Mouse (Mus musculus) left cerebral cortex, adult 2 months (tissue): ENCODE data around the gene Mov10l1. TPM values are rescaled to one million over a fixed set of nuclear protein-coding genes. Genes with fewer than 3 reads are reported as not detected.

Experiments
- DNase-seq, 2 experiments: peaks; one replicate each; pipeline ENCODE4 v3.0.0; 2021 to 2022; ENCODE audit warnings: low spot score in 2 of 2, mixed read lengths in 1 of 2; ENCODE audit errors: extremely low spot score in 1 of 2
- H3K27ac ChIP-seq: fragments of 200-600 bp; 2 replicates; pipeline ENCODE4 v1.8.1; 2022
- H3K4me3 ChIP-seq: fragments of 200-600 bp; 2 replicates; pipeline ENCODE4 v1.8.1; 2022
- CTCF ChIP-seq: fragments of 200-600 bp; IDR thresholded peaks from 2 replicates; pipeline ENCODE4 v1.8.1; 2022; ENCODE audit warnings: antibody characterized with exemption, mild to moderate bottlenecking, moderate library complexity
- intact Hi-C: fragments of 180-260 bp; cut with DNase I; formaldehyde crosslinking; loops from one replicate; pipeline ENCODE4 v1.15.1; 2025
- total RNA-seq, 2 experiments: library from RNA; stranded (reverse); gene quantifications; 2 replicates each; pipeline ENCODE4 v1.2.3; 2021

The Mov10l1 gene
- total RNA-seq, 2 experiments from 2014 or later, result not detected

- TF ChIP-seq CTCF, result no peak
- DNase-seq, result no peak
- Histone ChIP-seq H3K27ac (no peak overlapping the region), H3K4me3 (0 out of 2 replicates have a peak overlapping the region, but pooled peaks have one; percentile 6)
- intact Hi-C loops, result loop anchor here (5.0 to 10.0 kb wide), 2 partner anchors 144 to 251 kb away; no protein-coding TSS in a partner anchor
Measured at GRCm38 (mm10) chr15:89078208-89078836, 95.6 kb downstream of the Mov10l1 start.

- Histone ChIP-seq H3K27ac (no peak overlapping the region), H3K4me3 (no peak overlapping the region)
- no peak for DNase-seq
- intact Hi-C loops, result no loop called here
- no peak for TF ChIP-seq CTCF
Measured at GRCm38 (mm10) chr15:89083906-89084305, 101.2 kb downstream of the Mov10l1 start.

GRCm38 (mm10) chr15:89084826-89085225 is 102.1 kb downstream of the Mov10l1 start:
- Histone ChIP-seq H3K4me3 (no peak overlapping the region), H3K27ac (no peak overlapping the region)
- no peak for DNase-seq
- intact Hi-C loops, result no loop called here
- TF ChIP-seq CTCF, result no peak

- Histone ChIP-seq H3K4me3 (peak within 1 kb of the TSS; percentile 71), H3K27ac (peak within 1 kb of the TSS; percentile 91)
- intact Hi-C loops, result no loop called here
- DNase-seq, result peak; percentile 89 to 90
- TF ChIP-seq CTCF, result no peak
Measured at GRCm38 (mm10) chr15:89088607-89089247, 106.0 kb downstream of the Mov10l1 start, which contains the start of gene Selenoo. Gene Selenoo (plus strand): TSS chr15:89089084.

GRCm38 (mm10) chr15:89089248-89090051 is 106.7 kb downstream of the Mov10l1 start:
- peak in 1 of 2 experiments; percentile 43 for DNase-seq
- peak overlapping the region; percentile 71 for H3K4me3 ChIP-seq
- peak overlapping the region; percentile 91 for H3K27ac ChIP-seq
- intact Hi-C loops, result no loop called here
- TF ChIP-seq CTCF, result no peak

GRCm38 (mm10) chr15:89090662-89091061 is 108.0 kb downstream of the Mov10l1 start:
- no peak overlapping the region for H3K27ac ChIP-seq
- intact Hi-C loops, result no loop called here
- H3K4me3 ChIP-seq, result no peak overlapping the region
- no peak for TF ChIP-seq CTCF
- DNase-seq, result no peak

GRCm38 (mm10) chr15:89092181-89092580 is 109.5 kb downstream of the Mov10l1 start:
- intact Hi-C loops, result no loop called here
- DNase-seq, result no peak
- TF ChIP-seq CTCF, result no peak
- no peak overlapping the region for H3K4me3 ChIP-seq
- H3K27ac ChIP-seq, result no peak overlapping the region; the same call in 1 of the 2 replicates

GRCm38 (mm10) chr15:89097450-89097849 is 114.7 kb downstream of the Mov10l1 start:
- Histone ChIP-seq H3K4me3 (no peak overlapping the region), H3K27ac (no peak overlapping the region)
- no peak for DNase-seq
- TF ChIP-seq CTCF, result no peak
- intact Hi-C loops, result no loop called here

- no peak for DNase-seq
- intact Hi-C loops, result no loop called here
Measured at GRCm38 (mm10) chr15:89098616-89099015, 115.9 kb downstream of the Mov10l1 start.

GRCm38 (mm10) chr15:89100823-89101222 is 118.1 kb downstream of the Mov10l1 start:
- intact Hi-C loops, result no loop called here
- no peak for TF ChIP-seq CTCF
- H3K27ac ChIP-seq, result no peak overlapping the region

More at GRCm38 (mm10) chr15:89098616-89099015, 115.9 kb downstream of the Mov10l1 start:
- Histone ChIP-seq H3K27ac (no peak overlapping the region), H3K4me3 (no peak overlapping the region)
- no peak for TF ChIP-seq CTCF

GRCm38 (mm10) chr15:89102646-89103045 is 119.9 kb downstream of the Mov10l1 start:
- Histone ChIP-seq H3K27ac (no peak overlapping the region), H3K4me3 (no peak overlapping the region)
- TF ChIP-seq CTCF, result no peak
- DNase-seq, result no peak
- intact Hi-C loops, result no loop called here

More at GRCm38 (mm10) chr15:89100823-89101222, 118.1 kb downstream of the Mov10l1 start:
- DNase-seq, result no peak
- H3K4me3 ChIP-seq, result no peak overlapping the region

GRCm38 (mm10) chr15:89103921-89104320 is 121.2 kb downstream of the Mov10l1 start:
- H3K4me3 ChIP-seq, result no peak overlapping the region
- no peak; the same call in 1 of the 2 replicates for TF ChIP-seq CTCF
- H3K27ac ChIP-seq, result peak overlapping the region; percentile 71
- intact Hi-C loops, result no loop called here
- no peak for DNase-seq
